8 mouse cellular contexts compared by ENCODE assay signal in genomic region chr3:88142546-88142915, GRCm38 (mm10). TPM values are rescaled to one million over a fixed set of nuclear protein-coding genes. Genes with fewer than 3 reads are reported as not detected.
A peak's percentile ranks its signal among the peaks of the same experiment; 100 is the strongest.
DNase-seq lines count a peak whose midpoint lies in the region; ATAC-seq and TF ChIP-seq lines count a peak whose summit lies in the region.

No protein-coding gene starts in this region.

- peaks cover 68% of the 10 kb centered on the region for H3K4me1 ChIP-seq in lung, embryonic 15.5 days
- H3K4me1 ChIP-seq in forebrain, postnatal 0 days (ENCODE audit: insufficient read depth): peaks cover 35% of the 10 kb centered on the region
- peaks cover 81% of the 10 kb centered on the region for H3K4me1 ChIP-seq in liver, embryonic 16.5 days (ENCODE audit: control insufficient read depth, low read depth, low read length)

- no peaks in the 10 kb centered on the region for H3K9me3 ChIP-seq in lung, embryonic 15.5 days
- H3K9me3 ChIP-seq in forebrain, postnatal 0 days (ENCODE audit: low read length): no peaks in the 10 kb centered on the region
- H3K9me3 ChIP-seq in liver, embryonic 16.5 days (replicated peaks; ENCODE audit: control insufficient read depth, low read length): no peaks in the 10 kb centered on the region

- no peaks in the 10 kb centered on the region for H3K27me3 ChIP-seq in lung, embryonic 15.5 days
- no peaks in the 10 kb centered on the region for H3K27me3 ChIP-seq in forebrain, postnatal 0 days (ENCODE audit: insufficient read depth, low read length)
- H3K27me3 ChIP-seq in liver, embryonic 16.5 days (ENCODE audit: control insufficient read depth, insufficient read depth, low read depth, low read length): no peaks in the 10 kb centered on the region; the same call in 1 of the 2 replicates

- peak; percentile 24 for ATAC-seq in lung, embryonic 15.5 days (ENCODE audit: borderline replicate concordance, extremely low read depth, low FRiP score, low TSS enrichment)
- peak; percentile 50 for ATAC-seq in forebrain, postnatal 0 days
- peak; percentile 20 for ATAC-seq in liver, embryonic 16.5 days (ENCODE audit: low read depth)
- no peak for ATAC-seq in CD4-positive, CD25-positive, alpha-beta regulatory T cell, adult 4 months
- no peak for ATAC-seq in megakaryocyte-erythroid progenitor cell, adult 5-6 weeks (replicated peaks; ENCODE audit: low FRiP score, low TSS enrichment, poor library complexity, severe bottlenecking)

- no peak for TF ChIP-seq CTCF in forebrain, postnatal 0 days (IDR thresholded peaks at IDR 0.05; ENCODE audit: low read depth)

- WGBS in lung, embryonic 15.5 days: under 1% methylated on average over 56 of the region's 57 CpGs
- 1% methylated on average over 57 of the region's 57 CpGs for WGBS in forebrain, postnatal 0 days
- under 1% methylated on average over 57 of the region's 57 CpGs for WGBS in liver, embryonic 16.5 days (ENCODE audit: insufficient replicate concordance)

- H3K27ac ChIP-seq in lung, embryonic 15.5 days: peak overlapping the region; percentile 99
- peak overlapping the region; percentile 94 for H3K27ac ChIP-seq in forebrain, postnatal 0 days (ENCODE audit: low read depth, low read length)
- peak overlapping the region; percentile 97 for H3K27ac ChIP-seq in liver, embryonic 16.5 days (ENCODE audit: low read length)

- H3K9ac ChIP-seq in lung, embryonic 15.5 days: peak overlapping the region; percentile 75
- peak overlapping the region; percentile 72 for H3K9ac ChIP-seq in forebrain, postnatal 0 days
- peak overlapping the region; percentile 87 for H3K9ac ChIP-seq in liver, embryonic 16.5 days (ENCODE audit: low read depth, low read length)

- peak; percentile 75 for DNase-seq in adrenal gland, postnatal 10 days
- DNase-seq in adrenal gland, adult (ENCODE audit: inconsistent age in 2 of 2, low spot score in 1 of 2): no peak
- no peak for DNase-seq in lung, postnatal 36 days
- DNase-seq in forebrain, postnatal 0 days: peak; percentile 74

- peak overlapping the region; percentile 93 for H3K4me2 ChIP-seq in lung, embryonic 15.5 days
- peak overlapping the region; percentile 93 for H3K4me2 ChIP-seq in forebrain, postnatal 0 days (ENCODE audit: low read depth)
- H3K4me2 ChIP-seq in liver, embryonic 16.5 days (ENCODE audit: low read depth, low read length): peak overlapping the region; percentile 98

- H3K4me3 ChIP-seq in lung, embryonic 15.5 days: peak overlapping the region; percentile 91
- peak overlapping the region; percentile 57 for H3K4me3 ChIP-seq in forebrain, postnatal 0 days (ENCODE audit: low read depth, low read length)
- peak overlapping the region; percentile 86 for H3K4me3 ChIP-seq in liver, embryonic 16.5 days (ENCODE audit: low read depth, low read length)

- H3K36me3 ChIP-seq in lung, embryonic 15.5 days: no peaks in the 10 kb centered on the region
- H3K36me3 ChIP-seq in forebrain, postnatal 0 days (ENCODE audit: insufficient read depth): peaks cover 4% of the 10 kb centered on the region; the same call in 1 of the 2 replicates
- H3K36me3 ChIP-seq in liver, embryonic 16.5 days (ENCODE audit: control insufficient read depth, insufficient read depth): no peaks in the 10 kb centered on the region

RNA-seq across cellular contexts. Expression of gene Mef2d, which starts 0.4 kb away (rescaled TPM):
- 10 to 100 TPM; 85.7 to 86.6 TPM for total RNA-seq in adrenal gland, postnatal 10 days (2021)
- polyA plus RNA-seq in lung, embryonic 15.5 days (2015; fragmentation: Nextera tagmentation; extraction: Ambion mirVana): 16.7 and 20.4 TPM in 2 replicates
- total RNA-seq in forebrain, postnatal 0 days (2014; rRNA removed): 45.0 and 53.0 TPM in 2 replicates
- polyA plus RNA-seq in forebrain, postnatal 0 days (2015; fragmentation: Nextera tagmentation; extraction: Ambion mirVana): 30.9 and 34.0 TPM in 2 replicates
- polyA plus RNA-seq in liver, embryonic 16.5 days (2015; fragmentation: Nextera tagmentation; extraction: Ambion mirVana): 5.2 and 7.9 TPM in 2 replicates
- polyA plus RNA-seq in CD4-positive, CD25-positive, alpha-beta regulatory T cell, adult 4 months (2017; shearing (Covaris generic)): 10 to 100 TPM; 30.9 to 36.1 TPM
- 91.9 and 97.4 TPM in 2 replicates for total RNA-seq in megakaryocyte-erythroid progenitor cell, adult 5-6 weeks (2014; fragmentation: Nextera tagmentation)
- total RNA-seq in megakaryocyte-erythroid progenitor cell, adult 5-6 weeks (2017): 19.7 and 50.5 TPM in 2 replicates

Comparison
In these comparisons a context has a peak if more than half of its experiments do, and no peak if none do; other contexts are left out.
1. DNase-seq: peak in adrenal gland, postnatal 10 days (single experiment) and forebrain, postnatal 0 days (single experiment); none in adrenal gland, adult (0 of 2) and lung, postnatal 36 days (single experiment).
2. ATAC-seq: peak in lung, embryonic 15.5 days (single experiment), forebrain, postnatal 0 days (single experiment) and liver, embryonic 16.5 days (single experiment); none in CD4-positive, CD25-positive, alpha-beta regulatory T cell, adult 4 months (single experiment) and megakaryocyte-erythroid progenitor cell, adult 5-6 weeks (single experiment).
3. Peak in every context shown above with its lines, with median percentiles within 50 percentile points of each other: H3K27ac ChIP-seq, H3K4me2 ChIP-seq, H3K4me3 ChIP-seq and H3K9ac ChIP-seq.